Mouse (Mus musculus): ENCODE results near the gene Ensa.

DNA sequence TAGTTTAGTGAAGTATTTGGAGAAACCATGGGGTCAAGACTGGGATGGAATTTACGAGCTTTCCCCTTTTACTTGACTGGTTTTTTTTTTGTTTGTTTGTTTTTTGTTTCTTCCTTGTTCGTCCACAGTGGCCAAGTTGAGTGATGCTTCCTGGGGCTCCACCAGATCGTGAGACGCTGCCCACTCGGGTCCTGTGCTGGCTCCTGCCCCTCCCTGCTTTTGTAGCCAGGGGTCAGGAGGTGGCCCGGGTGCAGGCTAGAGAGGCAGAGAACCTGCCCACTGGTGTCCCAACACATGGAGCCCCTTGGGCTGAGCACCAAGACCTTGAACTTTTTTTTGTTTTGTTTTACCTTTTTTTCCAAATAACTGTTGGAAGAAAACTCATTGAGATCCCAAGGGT is 6.5 kb downstream of the Ensa start:
- TF ChIP-seq POLR2A (IDR thresholded peaks at IDR 0.05; ENCODE audit: insufficient read depth, low read depth, low read length), result no peak
- TF ChIP-seq CTCF (IDR thresholded peaks at IDR 0.05), result no peak

All from heart, adult 2 months (tissue).